Mouse (Mus musculus) adrenal gland (tissue): Measurements from ENCODE around the gene Inava.

Source experiments
- intact Hi-C: fragments of 180-260 bp; cut with DNase I; formaldehyde crosslinking; loops from one replicate; pipeline ENCODE4 v1.15.1; 2025
- long read RNA-seq, 2 experiments: library from polyadenylated mRNA; unstranded; transcript quantifications; one replicate each; pipeline ENCODE4 v2.0.0; 2020; ENCODE audit warnings: borderline replicate concordance in 1 of 2; ENCODE audit not compliant: insufficient replicate concordance in 1 of 2

Gene Inava
- long read RNA-seq, experiment 1, result 0 reads
- long read RNA-seq, experiment 2, partial matches to known transcripts, result 1 of 1 reads
- long read RNA-seq, experiment 2, other reads (novel, unspliced or antisense), result 0 of 1 reads

GRCm38 (mm10) chr1:136233892-136234594, at the start of gene Inava:
Inava (minus strand) TSS chr1:136234264.
- intact Hi-C loops, result no loop called here

DNA sequence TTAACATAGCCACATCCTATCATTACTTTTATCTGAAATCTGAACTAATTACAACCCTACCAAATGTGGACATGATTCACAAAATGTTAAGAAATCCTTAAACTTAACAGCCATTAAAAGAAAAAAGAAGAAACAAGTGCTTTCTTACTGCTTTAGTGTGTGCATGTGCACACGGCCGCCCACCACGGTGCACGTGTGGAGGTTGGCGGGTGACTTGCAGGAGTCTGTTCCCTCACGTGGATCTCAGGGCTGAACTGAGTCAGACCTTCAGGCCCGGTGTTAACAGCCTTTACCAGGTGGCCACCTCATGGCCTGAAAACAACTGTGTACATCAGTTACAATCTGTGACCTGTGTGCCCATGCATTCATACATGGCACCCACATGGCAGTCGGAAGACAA, 43.3 kb upstream of the Inava start:
- intact Hi-C loops, result no loop called here

DNA sequence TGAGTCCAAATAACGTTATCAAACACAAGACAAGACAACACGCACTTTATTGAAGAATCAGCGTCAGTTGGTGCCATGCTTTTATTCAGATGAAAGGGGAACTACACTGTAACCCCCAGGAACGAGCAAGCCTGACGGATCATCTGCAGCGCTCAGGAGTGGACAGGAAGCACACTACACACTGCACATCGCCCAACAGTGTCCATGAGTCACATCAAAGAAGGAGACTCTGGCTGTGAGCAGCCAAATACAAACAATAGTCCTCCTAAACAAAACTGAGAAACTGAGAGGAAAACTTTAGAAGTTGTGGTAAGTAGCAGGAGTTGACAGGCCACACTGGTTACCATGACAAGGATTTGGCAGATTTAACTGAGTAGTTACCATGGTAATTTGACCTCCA, 34.2 kb upstream of the Inava start:
- intact Hi-C loops, result no loop called here

DNA sequence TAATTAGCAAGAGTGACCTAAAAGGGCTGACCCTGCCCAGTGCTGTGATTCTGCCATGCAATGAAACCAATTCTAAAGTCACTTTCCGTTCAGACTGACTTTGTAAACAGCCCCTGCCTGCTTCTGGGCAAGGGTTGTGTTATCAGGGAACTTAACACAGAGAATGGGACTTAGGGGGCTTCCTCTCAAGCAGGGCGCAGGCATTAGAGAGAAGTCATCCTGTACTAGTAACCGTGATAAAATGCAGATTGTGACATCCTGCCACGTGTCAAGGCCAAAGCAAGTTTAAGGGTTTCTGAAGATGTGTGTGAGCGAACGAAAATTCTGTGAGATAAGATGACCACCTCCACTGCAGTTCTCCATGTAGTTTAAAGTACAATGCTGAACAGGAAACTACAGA, 32.1 kb upstream of the Inava start:
- intact Hi-C loops, result no loop called here

DNA sequence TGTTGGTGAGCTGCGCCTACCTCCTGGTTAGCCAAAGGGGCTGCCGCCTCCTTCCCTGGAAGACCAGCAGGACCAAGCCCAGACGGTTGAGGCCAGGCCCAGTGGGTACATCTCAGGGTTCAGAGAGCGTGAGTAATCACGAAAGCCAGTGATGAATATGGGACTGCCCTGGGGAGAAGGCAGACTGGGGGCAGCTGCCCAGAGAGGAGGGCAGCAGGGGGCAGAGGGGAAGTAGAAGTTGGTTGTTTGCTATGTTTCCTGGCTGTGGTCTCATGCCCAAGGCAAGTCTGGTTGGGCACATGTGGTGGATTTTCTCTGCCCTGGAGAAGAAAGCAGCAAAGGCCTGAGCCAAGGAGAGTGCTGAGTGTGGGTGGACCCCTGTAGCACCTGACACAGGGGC, 29.3 kb upstream of the Inava start:
- intact Hi-C loops, result no loop called here

DNA sequence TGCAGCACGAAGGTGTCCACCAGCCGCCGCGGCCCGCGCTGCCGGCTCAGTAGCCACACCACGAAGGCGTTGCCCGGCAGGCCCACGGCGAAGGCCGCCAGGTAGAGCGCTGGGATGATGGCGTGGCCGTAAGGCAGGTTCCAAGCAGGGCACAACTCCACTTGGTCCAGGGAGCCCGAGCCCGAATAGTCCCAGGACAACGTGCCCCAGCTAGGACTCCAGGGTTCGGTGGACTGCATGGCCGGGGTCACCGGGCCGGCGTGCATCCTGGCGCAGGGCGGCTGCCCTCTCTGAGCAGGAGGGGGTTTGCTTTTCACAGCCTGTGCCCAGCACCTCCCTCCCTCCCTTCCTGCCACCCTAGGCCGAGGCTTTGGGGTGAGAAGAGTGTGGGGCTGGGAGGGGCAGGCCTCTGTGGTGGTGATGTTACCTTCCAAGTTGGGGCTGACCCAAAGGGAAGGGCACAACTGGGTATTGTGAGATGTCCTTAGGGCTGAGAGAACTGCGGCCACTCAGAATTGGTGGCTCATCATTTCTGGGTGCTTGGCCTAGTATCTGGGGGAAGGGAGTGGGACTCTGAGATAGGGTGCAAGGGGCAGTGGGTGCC, 26.7 kb upstream of the Inava start, which contains the start of gene Gpr25:
Gene Gpr25, minus strand, starts transcription at position 239 of the 604 bp plus-strand sequence.
- intact Hi-C loops, result no loop called here

DNA sequence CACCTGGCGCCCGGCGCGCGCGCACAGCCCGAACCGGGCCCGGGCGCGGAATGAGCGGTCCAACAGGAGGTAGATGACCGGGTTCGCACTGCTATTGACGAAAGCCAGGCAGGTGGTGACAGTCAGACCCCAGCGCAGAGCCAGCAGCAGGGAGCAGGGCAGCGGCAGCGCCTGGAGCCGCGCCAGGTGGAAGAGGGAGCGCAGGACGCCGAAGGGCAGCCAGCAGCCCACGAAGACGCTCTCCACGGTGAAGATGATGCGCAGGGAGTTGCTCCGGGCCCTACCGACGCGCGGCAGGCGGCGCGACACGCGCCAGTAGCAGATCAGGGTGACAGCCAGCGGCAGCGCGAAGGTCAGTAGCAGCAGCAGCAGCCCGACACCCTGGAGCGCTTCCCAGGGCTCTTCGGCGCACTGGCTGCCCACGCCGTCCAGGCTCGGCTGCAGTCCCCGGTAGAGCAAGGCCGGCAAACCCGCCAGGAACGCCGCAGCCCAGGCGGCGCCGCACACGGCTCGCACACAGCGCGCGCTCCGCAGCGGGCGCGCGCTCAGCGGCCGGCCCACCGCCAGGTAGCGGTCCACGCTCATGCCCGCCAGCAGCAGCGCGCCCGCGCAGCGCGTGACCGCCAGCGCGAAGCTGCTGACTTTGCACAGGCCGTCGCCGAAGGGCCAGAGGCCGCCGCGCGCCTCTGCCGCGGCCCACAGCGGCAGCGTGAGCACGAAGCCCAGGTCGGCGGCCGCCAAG, 26.0 kb upstream of the Inava start:
- intact Hi-C loops, result no loop called here

- intact Hi-C loops, result no loop called here
Measured at GRCm38 (mm10) chr1:136259543-136259892, 25.5 kb upstream of the Inava start.

- intact Hi-C loops, result no loop called here
Measured at GRCm38 (mm10) chr1:136258495-136258894, 24.4 kb upstream of the Inava start.

DNA sequence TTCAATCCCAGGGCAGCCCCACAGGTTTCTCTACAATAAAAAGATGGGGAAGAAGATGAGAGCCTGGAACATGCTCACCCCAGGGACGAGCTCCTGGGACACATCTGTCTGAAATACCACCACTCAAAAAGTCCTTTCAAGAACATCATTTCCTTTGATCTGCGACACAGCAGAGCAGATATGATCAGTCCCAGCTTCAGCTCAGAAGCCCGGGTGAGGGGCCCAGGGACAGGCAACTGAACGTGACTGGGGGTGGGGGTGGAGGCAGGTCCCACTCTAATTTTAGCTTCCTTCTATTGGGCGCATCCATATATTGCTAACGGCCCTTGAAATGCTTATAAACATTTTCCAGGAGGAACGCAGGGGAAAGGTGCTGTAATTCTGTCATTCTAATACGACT, 21.6 kb upstream of the Inava start:
- intact Hi-C loops, result no loop called here

- intact Hi-C loops, result no loop called here
Measured at GRCm38 (mm10) chr1:136255174-136255573, 21.1 kb upstream of the Inava start.

GRCm38 (mm10) chr1:136254503-136255065, 20.5 kb upstream of the Inava start:
- intact Hi-C loops, result no loop called here

DNA sequence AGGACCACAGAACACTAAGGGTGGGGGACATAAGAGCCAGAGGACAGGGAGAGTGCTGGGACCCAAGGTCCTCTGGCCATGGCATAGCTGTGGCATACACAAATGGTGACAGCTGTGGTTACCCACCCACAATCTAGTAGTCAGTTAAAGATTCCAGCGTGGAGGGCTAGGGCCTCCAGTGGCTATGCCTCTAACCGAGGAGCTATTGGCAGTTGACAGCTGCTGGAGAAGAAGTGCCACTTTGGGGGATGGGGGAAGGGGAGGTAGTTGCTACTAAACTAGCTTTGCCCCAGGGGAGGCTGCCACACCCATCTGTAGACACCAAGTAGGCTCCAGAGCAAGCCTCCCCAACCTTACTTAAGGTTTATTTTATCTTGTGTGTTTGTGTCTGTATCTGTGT, 19.4 kb upstream of the Inava start:
- intact Hi-C loops, result no loop called here

DNA sequence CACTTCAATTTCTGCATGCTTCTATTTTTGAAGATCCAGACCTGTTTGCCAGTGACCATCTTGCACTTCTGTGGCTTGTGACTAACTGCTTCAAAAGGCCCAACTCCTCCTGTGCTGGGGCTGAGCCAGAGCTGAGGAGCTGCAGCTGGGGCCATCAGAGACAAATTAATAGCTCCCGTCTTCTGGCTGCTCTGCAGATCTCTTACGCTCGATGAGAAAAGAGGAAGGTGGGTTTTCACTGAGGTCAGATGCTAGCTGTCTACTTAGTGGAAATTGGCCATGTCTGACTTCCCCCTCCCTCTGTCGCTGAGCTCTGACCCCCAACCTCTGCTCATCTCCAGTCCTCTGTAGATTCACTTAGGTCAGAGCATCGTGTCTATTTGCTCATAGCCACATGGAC, 15.6 kb upstream of the Inava start:
- intact Hi-C loops, result no loop called here

DNA sequence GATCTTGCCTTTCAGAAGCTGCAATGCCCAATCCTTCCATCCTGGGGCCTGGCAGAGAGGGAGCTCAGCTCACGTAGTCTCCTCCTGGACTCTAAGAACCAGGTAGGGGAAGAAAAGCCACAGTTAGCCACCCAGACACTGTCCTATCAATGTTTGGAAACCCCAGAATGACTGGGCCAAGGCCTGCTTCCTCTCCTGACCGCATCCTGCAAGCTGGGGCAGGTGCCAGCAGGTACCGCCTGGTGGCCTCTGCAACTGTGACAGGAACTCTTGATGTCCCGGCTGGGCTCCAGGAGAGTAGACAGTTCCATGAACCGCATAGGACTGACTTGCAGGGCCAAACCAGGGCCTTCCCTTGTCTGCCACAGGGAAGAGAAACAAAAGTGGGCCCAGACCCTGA, 13.3 kb upstream of the Inava start:
- intact Hi-C loops, result no loop called here

- intact Hi-C loops, result no loop called here
Measured at GRCm38 (mm10) chr1:136244469-136244868, 10.4 kb upstream of the Inava start.

DNA sequence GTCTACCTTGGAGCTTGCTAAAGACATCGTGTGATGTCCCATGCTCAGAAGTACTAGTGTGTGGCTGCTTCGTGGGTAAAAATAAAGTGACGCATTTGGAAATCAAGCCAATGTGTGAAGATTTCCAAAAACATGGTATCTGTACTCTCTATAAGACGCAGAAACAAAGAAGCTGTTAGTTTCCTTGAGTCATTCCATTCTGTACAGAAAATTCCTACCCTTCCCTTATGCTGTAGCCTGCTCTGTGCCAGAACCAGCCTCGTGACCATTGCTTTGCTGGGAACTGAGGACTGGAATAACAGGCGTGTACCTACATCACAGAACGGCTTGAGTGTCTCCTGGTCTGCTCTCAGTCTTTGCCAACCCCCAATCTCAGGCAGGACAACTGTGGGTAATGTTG, 7.7 kb upstream of the Inava start:
- intact Hi-C loops, result no loop called here

- intact Hi-C loops, result no loop called here
Measured at GRCm38 (mm10) chr1:136238495-136238894, 4.4 kb upstream of the Inava start.

DNA sequence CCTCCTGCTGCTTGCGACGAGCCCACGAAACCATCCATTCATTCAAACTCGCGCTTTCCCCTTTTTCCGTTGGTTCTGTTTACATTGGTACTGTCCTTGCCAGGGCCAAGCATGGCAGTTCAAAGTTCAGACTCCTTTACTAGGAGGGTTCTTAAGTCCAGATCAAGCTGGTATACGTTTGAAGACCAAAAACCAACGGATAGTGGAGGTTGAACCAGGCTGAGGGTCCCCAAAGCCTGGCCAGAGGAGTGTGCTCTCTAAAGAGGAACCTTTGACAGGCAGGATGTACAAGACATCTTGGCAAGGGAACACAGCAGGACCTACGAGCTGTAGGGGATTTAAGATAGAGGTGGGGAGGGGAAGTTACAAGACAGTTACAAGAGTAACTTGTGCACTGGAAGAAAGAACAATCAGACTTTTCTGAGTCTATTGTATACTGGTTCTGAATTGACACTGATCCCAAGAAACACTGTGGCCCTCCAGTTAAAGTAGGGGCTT, 580 bp upstream of the Inava start:
- intact Hi-C loops, result no loop called here

GRCm38 (mm10) chr1:136232986-136233790, 876 bp downstream of the Inava start:
- intact Hi-C loops, result no loop called here
